Mouse (Mus musculus) liver, embryonic 12.5 days (tissue): ENCODE data around the gene Jam2. TPM values are rescaled to one million over a fixed set of nuclear protein-coding genes. Genes with fewer than 3 reads are reported as not detected.
A peak's percentile ranks its signal among the peaks of the same experiment; 100 is the strongest.

Experiments
- ATAC-seq: fragments of 200-750 bp; cut with Nextera tagmentation; 2 replicates; pipeline ENCODE4 v1.8.0; 2017; ENCODE audit warnings: moderate number of reproducible peaks, mild to moderate bottlenecking, moderate library complexity
- H3K27ac ChIP-seq: fragments of 300-500 bp; sonication (generic); 2 replicates; pipeline ENCODE4 v1.5.1; 2016; ENCODE audit warnings: mild to moderate bottlenecking
- H3K27me3 ChIP-seq: fragments of 300-500 bp; sonication (generic); replicated peaks from 2 replicates; pipeline ENCODE4 v1.6.1; 2016; ENCODE audit warnings: mild to moderate bottlenecking, moderate library complexity
- H3K36me3 ChIP-seq: fragments of 300-500 bp; sonication (generic); 2 replicates; pipeline ENCODE4 v1.6.1; 2016; ENCODE audit warnings: mild to moderate bottlenecking, moderate library complexity
- H3K4me1 ChIP-seq: fragments of 300-500 bp; sonication (generic); 2 replicates; pipeline ENCODE4 v1.6.1; 2016
- H3K4me2 ChIP-seq: fragments of 300-500 bp; sonication (generic); 2 replicates; pipeline ENCODE4 v1.6.1; 2016; ENCODE audit warnings: mild to moderate bottlenecking, moderate library complexity
- H3K4me3 ChIP-seq: fragments of 300-500 bp; sonication (generic); 2 replicates; pipeline ENCODE4 v1.5.1; 2016; ENCODE audit warnings: mild to moderate bottlenecking, moderate library complexity
- H3K9ac ChIP-seq: fragments of 300-500 bp; sonication (generic); 2 replicates; pipeline ENCODE4 v1.6.1; 2016; ENCODE audit warnings: mild to moderate bottlenecking, moderate library complexity
- H3K9me3 ChIP-seq: fragments of 300-500 bp; sonication (generic); replicated peaks from 2 replicates; pipeline ENCODE4 v1.6.1; 2016; ENCODE audit warnings: mild to moderate bottlenecking, moderate library complexity
- WGBS: fragments of 180-500 bp; shearing (Covaris S2); methylation state at CpG from one replicate; pipeline ENCODE4 v1.1.7; 2016; ENCODE audit not compliant: insufficient replicate concordance; 5-methylcytosine and 5-hydroxymethylcytosine counted together
- polyA plus RNA-seq: library from polyadenylated mRNA; unstranded; fragments of >200 nt; fragmentation: Nextera tagmentation; extraction: Ambion mirVana; gene quantifications from 2 replicates; pipeline ENCODE4 v1.2.1, GENCODE M21; 2016

Jam2 gene
- polyA plus RNA-seq, 1 experiment from 2014 or later, result 1.1 TPM

- Histone ChIP-seq H3K36me3 (no peaks in the 10 kb centered on the region), H3K9ac (no peak overlapping the region), H3K27ac (no peak overlapping the region), H3K4me3 (no peak overlapping the region), H3K4me2 (no peak overlapping the region), H3K4me1 (0 out of 2 replicates have a peak, but pooled peaks cover 5% of the 10 kb centered on the region), H3K9me3 (no peaks in the 10 kb centered on the region), H3K27me3 (peaks cover 43% of the 10 kb centered on the region)
- WGBS, result 58% methylated on average over 2 of the region's 2 CpGs
- no peak for ATAC-seq
Measured at GRCm38 (mm10) chr16:84771461-84771860, 2.5 kb upstream of the Jam2 start.

- no peak overlapping the region for H3K4me3 ChIP-seq
- no peak overlapping the region for H3K4me2 ChIP-seq
- no peak overlapping the region for H3K9ac ChIP-seq
- H3K27me3 ChIP-seq, result peaks cover 46% of the 10 kb centered on the region
- H3K36me3 ChIP-seq, result no peaks in the 10 kb centered on the region
- 0 out of 2 replicates have a peak, but pooled peaks cover 5% of the 10 kb centered on the region for H3K4me1 ChIP-seq
- 30% methylated on average over 8 of the region's 8 CpGs for WGBS
- no peak overlapping the region for H3K27ac ChIP-seq
- no peak for ATAC-seq
- H3K9me3 ChIP-seq, result no peaks in the 10 kb centered on the region
Measured at GRCm38 (mm10) chr16:84772496-84773267, 1.2 kb upstream of the Jam2 start.

GRCm38 (mm10) chr16:84773268-84773861 lies 558 bp upstream of the Jam2 start:
- no peak overlapping the region for H3K27ac ChIP-seq
- no peaks in the 10 kb centered on the region for H3K9me3 ChIP-seq
- peak overlapping the region; percentile 77 for H3K4me2 ChIP-seq
- H3K27me3 ChIP-seq, result peaks cover 46% of the 10 kb centered on the region
- H3K36me3 ChIP-seq, result no peaks in the 10 kb centered on the region
- peak overlapping the region; percentile 53 for H3K4me3 ChIP-seq
- 0 out of 2 replicates have a peak, but pooled peaks cover 5% of the 10 kb centered on the region for H3K4me1 ChIP-seq
- no peak for ATAC-seq
- H3K9ac ChIP-seq, result no peak overlapping the region
- 9% methylated on average over 15 of the region's 15 CpGs for WGBS

- 2% methylated on average over 23 of the region's 23 CpGs for WGBS
- Histone ChIP-seq H3K4me1 (0 out of 2 replicates have a peak, but pooled peaks cover 5% of the 10 kb centered on the region), H3K4me2 (peak overlapping the region; percentile 77), H3K4me3 (peak overlapping the region; percentile 53), H3K27ac (no peak overlapping the region), H3K36me3 (no peaks in the 10 kb centered on the region), H3K27me3 (peaks cover 46% of the 10 kb centered on the region), H3K9me3 (no peaks in the 10 kb centered on the region), H3K9ac (0 out of 2 replicates have a peak overlapping the region, but pooled peaks have one; percentile 28)
- ATAC-seq, result no peak
Measured at GRCm38 (mm10) chr16:84774761-84775231, 873 bp downstream of the Jam2 start.

GRCm38 (mm10) chr16:84775356-84775755 lies 1.4 kb downstream of the Jam2 start:
- Histone ChIP-seq H3K9ac (no peak overlapping the region), H3K4me2 (no peak overlapping the region), H3K27me3 (peaks cover 46% of the 10 kb centered on the region), H3K4me1 (0 out of 2 replicates have a peak, but pooled peaks cover 5% of the 10 kb centered on the region), H3K27ac (no peak overlapping the region), H3K36me3 (no peaks in the 10 kb centered on the region), H3K4me3 (no peak overlapping the region; the same call in 1 of the 2 replicates), H3K9me3 (no peaks in the 10 kb centered on the region)
- ATAC-seq, result no peak
- WGBS, result 37% methylated on average over 11 of the region's 11 CpGs

GRCm38 (mm10) chr16:84776089-84776784 lies 2.3 kb downstream of the Jam2 start:
- no peak overlapping the region for H3K27ac ChIP-seq
- no peak for ATAC-seq
- peaks cover 46% of the 10 kb centered on the region for H3K27me3 ChIP-seq
- no peaks in the 10 kb centered on the region for H3K36me3 ChIP-seq
- H3K4me3 ChIP-seq, result no peak overlapping the region
- no peak overlapping the region for H3K4me2 ChIP-seq
- no peak overlapping the region for H3K9ac ChIP-seq
- no peaks in the 10 kb centered on the region for H3K9me3 ChIP-seq
- 51% methylated on average over 7 of the region's 7 CpGs for WGBS
- 0 out of 2 replicates have a peak, but pooled peaks cover 5% of the 10 kb centered on the region for H3K4me1 ChIP-seq

GRCm38 (mm10) chr16:84778431-84778830 lies 4.5 kb downstream of the Jam2 start:
- H3K27me3 ChIP-seq, result peaks cover 34% of the 10 kb centered on the region
- no peak for ATAC-seq
- H3K9ac ChIP-seq, result no peak overlapping the region
- 66% methylated on average over 6 of the region's 6 CpGs for WGBS
- 0 out of 2 replicates have a peak, but pooled peaks cover 4% of the 10 kb centered on the region for H3K4me1 ChIP-seq
- H3K4me2 ChIP-seq, result no peak overlapping the region
- no peak overlapping the region for H3K4me3 ChIP-seq
- H3K36me3 ChIP-seq, result no peaks in the 10 kb centered on the region
- no peak overlapping the region for H3K27ac ChIP-seq
- no peaks in the 10 kb centered on the region for H3K9me3 ChIP-seq

GRCm38 (mm10) chr16:84778861-84779630 lies 5.1 kb downstream of the Jam2 start:
- Histone ChIP-seq H3K4me3 (no peak overlapping the region), H3K9me3 (no peaks in the 10 kb centered on the region), H3K36me3 (no peaks in the 10 kb centered on the region), H3K27me3 (peaks cover 27% of the 10 kb centered on the region), H3K27ac (no peak overlapping the region), H3K9ac (no peak overlapping the region), H3K4me2 (no peak overlapping the region), H3K4me1 (0 out of 2 replicates have a peak, but pooled peaks cover 3% of the 10 kb centered on the region)
- no peak for ATAC-seq
- 69% methylated on average over 6 of the region's 6 CpGs for WGBS

- H3K4me2 ChIP-seq, result no peak overlapping the region
- no peak overlapping the region for H3K4me3 ChIP-seq
- no peaks in the 10 kb centered on the region for H3K9me3 ChIP-seq
- peaks cover 21% of the 10 kb centered on the region for H3K27me3 ChIP-seq
- ATAC-seq, result no peak
- no peaks in the 10 kb centered on the region for H3K36me3 ChIP-seq
- 64% methylated on average over 5 of the region's 5 CpGs for WGBS
- H3K4me1 ChIP-seq, result no peaks in the 10 kb centered on the region
- no peak overlapping the region for H3K27ac ChIP-seq
- H3K9ac ChIP-seq, result no peak overlapping the region
Measured at GRCm38 (mm10) chr16:84779718-84780117, 5.8 kb downstream of the Jam2 start.

- H3K36me3 ChIP-seq, result no peaks in the 10 kb centered on the region
- H3K4me1 ChIP-seq, result no peaks in the 10 kb centered on the region
- H3K27me3 ChIP-seq, result no peaks in the 10 kb centered on the region
- WGBS, result 25% methylated on average over 2 of the region's 2 CpGs
- ATAC-seq, result no peak
- H3K27ac ChIP-seq, result no peak overlapping the region
- H3K9ac ChIP-seq, result no peak overlapping the region
- H3K4me2 ChIP-seq, result no peak overlapping the region
- H3K9me3 ChIP-seq, result no peaks in the 10 kb centered on the region
- H3K4me3 ChIP-seq, result no peak overlapping the region
Measured at GRCm38 (mm10) chr16:84783279-84783678, 9.4 kb downstream of the Jam2 start.

GRCm38 (mm10) chr16:84784966-84785365 lies 11.0 kb downstream of the Jam2 start:
- Histone ChIP-seq H3K4me2 (no peak overlapping the region), H3K9ac (no peak overlapping the region), H3K9me3 (no peaks in the 10 kb centered on the region), H3K27me3 (no peaks in the 10 kb centered on the region), H3K4me3 (no peak overlapping the region), H3K4me1 (no peaks in the 10 kb centered on the region), H3K27ac (no peak overlapping the region), H3K36me3 (no peaks in the 10 kb centered on the region)
- WGBS, result 34% methylated on average over 7 of the region's 7 CpGs
- no peak for ATAC-seq
